Mouse (Mus musculus): ENCODE results near the gene Hoxb13.

GRCm38 (mm10) chr11:96164769-96165168, 29.3 kb upstream of the Hoxb13 start:
- TF ChIP-seq MAX (IDR thresholded peaks at IDR 0.05; ENCODE audit: low read length) (no peak), ZKSCAN1 (IDR thresholded peaks at IDR 0.05; ENCODE audit: low read depth, low read length) (no peak), TCF12 (IDR thresholded peaks at IDR 0.05; ENCODE audit: low read depth, low read length) (no peak), GATA1 (IDR thresholded peaks at IDR 0.05; ENCODE audit: low read depth, low read length) (no peak), E2F4 (IDR thresholded peaks at IDR 0.05; ENCODE audit: borderline replicate concordance, low read depth, low read length) (no peak), POLR2A (IDR thresholded peaks at IDR 0.05; ENCODE audit: control insufficient read depth in 1 of 2, insufficient read depth in 1 of 2, low read depth in 1 of 2, low read length in 2 of 2, poor library complexity in 1 of 2) (no peak), CTCF (IDR thresholded peaks at IDR 0.05 in 2 of 3, conservative IDR thresholded peaks at IDR 0.05 in 1 of 3; ENCODE audit: control insufficient read depth in 1 of 3, insufficient read depth in 1 of 3, low read depth in 2 of 3, low read length in 3 of 3, poor library complexity in 1 of 3, severe bottlenecking in 1 of 3) (no peak), MYB (IDR thresholded peaks at IDR 0.05; ENCODE audit: low read depth, low read length) (no peak), ETS1 (IDR thresholded peaks at IDR 0.05; ENCODE audit: low read depth, low read length) (no peak)

All from MEL (cell line).